Mouse (Mus musculus): ENCODE results near the gene Azin2.

DNA sequence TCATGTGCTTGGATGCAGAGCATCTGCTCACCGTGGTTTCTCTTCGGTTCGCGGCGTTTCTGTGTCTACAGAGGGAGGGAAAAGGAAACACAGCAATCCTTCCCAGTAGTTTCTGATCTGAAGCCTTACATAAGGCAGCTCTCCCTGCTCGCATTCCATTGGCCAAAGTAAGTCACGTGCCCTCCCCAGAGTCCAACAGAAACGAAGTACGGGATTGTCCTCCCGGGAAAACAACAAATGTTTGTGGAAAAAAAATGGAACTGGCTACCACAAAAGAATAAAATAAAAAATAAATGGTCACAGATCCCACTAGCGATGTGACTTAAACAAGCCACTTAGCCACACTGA, 19.6 kb upstream of the Azin2 start:
- TF ChIP-seq CEBPB (IDR thresholded peaks at IDR 0.05; ENCODE audit: low read depth) (no peak), CTCF (IDR thresholded peaks at IDR 0.05; ENCODE audit: control insufficient read depth, insufficient read depth, insufficient read length) (no peak), MYOD1 (IDR thresholded peaks at IDR 0.05; ENCODE audit: control insufficient read depth, insufficient read length, low read depth) (no peak), FOSL1 (IDR thresholded peaks at IDR 0.05; ENCODE audit: insufficient read depth, low read length, poor library complexity, severe bottlenecking) (no peak), MAX (IDR thresholded peaks at IDR 0.05) (no peak)
